Mouse (Mus musculus) activated CD4-positive, CD25-positive, alpha-beta regulatory T cell, adult 9 weeks (primary cell): ENCODE measurements around the gene Stat5a. TPM values are rescaled to one million over a fixed set of nuclear protein-coding genes. Genes with fewer than 3 reads are reported as not detected.

Source experiments
- polyA plus RNA-seq: library from polyadenylated mRNA; unstranded; fragments of 100-300 nt; shearing (Covaris generic); gene quantifications from one replicate; pipeline ENCODE4 v1.2.1, GENCODE M21; 2017

The Stat5a gene
- 102 TPM for polyA plus RNA-seq

DNA sequence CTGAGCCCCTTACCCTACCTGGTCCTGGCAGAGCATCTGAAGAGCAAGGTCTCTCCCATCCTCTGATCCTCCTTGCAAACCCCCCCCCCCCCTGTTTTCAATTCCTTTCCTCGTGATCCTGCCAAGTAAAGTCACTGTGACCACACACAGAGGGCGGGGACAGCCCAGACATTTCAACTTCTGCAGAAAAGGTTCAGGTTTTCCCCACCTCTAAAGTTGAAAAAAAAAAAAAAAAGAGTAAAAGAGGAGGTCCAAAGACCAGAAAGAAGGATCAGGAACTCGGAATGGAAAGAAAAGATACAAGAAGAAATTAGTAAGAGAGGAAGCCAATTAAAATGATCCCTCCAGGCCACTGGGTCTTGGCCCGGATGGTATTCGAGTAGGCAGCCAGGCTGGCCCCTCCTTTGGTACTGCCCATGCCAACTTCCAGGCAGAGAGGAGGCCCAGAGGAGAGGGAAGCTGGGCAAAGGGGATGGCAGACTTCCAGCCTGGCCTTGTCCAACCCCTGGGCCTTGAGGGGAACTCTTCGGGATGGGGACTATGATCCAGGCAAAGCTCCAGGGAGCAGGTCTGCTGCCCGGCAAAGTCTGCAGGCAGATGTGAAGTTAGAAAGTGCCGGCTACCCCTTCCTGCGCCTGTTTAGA is at the start of gene Stat5a:
Stat5a (plus strand) TSS at position 417 of the 644 bp plus-strand sequence.

DNA sequence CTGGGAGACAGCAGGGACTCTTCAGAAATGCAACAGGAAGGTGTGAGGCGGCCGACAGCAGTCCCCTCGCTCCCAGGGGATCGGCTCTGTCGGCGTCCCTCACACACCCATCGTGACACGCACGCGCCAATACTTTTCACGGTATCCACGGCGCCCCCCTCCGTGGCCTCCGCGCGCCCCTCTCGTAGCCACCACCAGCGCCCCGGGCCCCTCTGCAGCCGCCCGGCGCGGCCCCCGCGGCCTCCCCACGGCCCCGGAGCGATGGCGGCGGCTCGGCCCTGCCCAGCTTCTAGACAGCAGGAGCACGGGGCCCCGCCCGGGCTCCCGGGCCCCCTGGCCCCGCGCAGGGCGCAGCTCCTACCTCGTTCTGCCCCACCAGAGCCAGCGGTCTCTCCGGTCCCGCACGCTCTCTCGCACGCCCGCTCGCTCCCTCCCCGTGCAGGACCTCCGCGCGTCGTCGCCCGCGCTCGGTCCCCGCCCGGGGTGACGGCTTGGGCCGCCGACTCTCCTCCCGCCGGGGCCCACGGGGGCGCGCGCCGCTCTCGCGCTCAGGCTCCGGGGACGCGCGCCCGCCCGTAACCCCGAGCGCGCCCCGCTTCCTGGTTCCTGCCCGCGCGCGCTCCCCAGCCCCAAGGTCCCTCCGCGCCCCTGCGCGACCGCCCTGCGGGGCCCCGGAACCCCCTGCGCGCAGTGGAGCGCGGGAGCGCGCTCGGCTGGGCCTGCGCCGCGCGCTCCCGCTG is 8.9 kb upstream of the Stat5a start, which contains the start of gene Stat5b:
Stat5b (minus strand) TSS at position 687 of the 740 bp plus-strand sequence.

Other genes with a start within 250 kb of the Stat5a start
- 29.4 TPM for gene Nkiras2, start 240.1 kb upstream of the Stat5a start, polyA plus RNA-seq
- gene Dnajc7, start 239.2 kb upstream of the Stat5a start, polyA plus RNA-seq: 683 TPM
- 0.20 TPM for gene Zfp385c, start 166.9 kb upstream of the Stat5a start, polyA plus RNA-seq
- gene Dhx58, start 155.1 kb upstream of the Stat5a start, polyA plus RNA-seq: 32.3 TPM
- 43.7 TPM for gene Kat2a, start 146.9 kb upstream of the Stat5a start, polyA plus RNA-seq
- gene Hspb9, start 145.5 kb upstream of the Stat5a start, polyA plus RNA-seq: 0.88 TPM
- 58.6 TPM for gene Rab5c, start 121.1 kb upstream of the Stat5a start, polyA plus RNA-seq
- 0.20 TPM for gene Kcnh4, start 99.4 kb upstream of the Stat5a start, polyA plus RNA-seq
- gene Hcrt, start 96.4 kb upstream of the Stat5a start, polyA plus RNA-seq: not detected
- 5.0 TPM for gene Ghdc, start 88.4 kb upstream of the Stat5a start, polyA plus RNA-seq
- gene Stat5b, start 8.6 kb upstream of the Stat5a start, polyA plus RNA-seq: 173 TPM
- 307 TPM for gene Stat3, start 80.2 kb downstream of the Stat5a start, polyA plus RNA-seq
- gene Cavin1, start 111.5 kb downstream of the Stat5a start, polyA plus RNA-seq: 0.38 TPM
- gene Atp6v0a1, start 150.1 kb downstream of the Stat5a start, polyA plus RNA-seq: 10.3 TPM
- gene Naglu, start 210.7 kb downstream of the Stat5a start, polyA plus RNA-seq: 6.7 TPM
- gene Hsd17b1, start 219.1 kb downstream of the Stat5a start, polyA plus RNA-seq: 0.42 TPM
- 35.2 TPM for gene Coasy, start 223.2 kb downstream of the Stat5a start, polyA plus RNA-seq
- 126 TPM for gene Mlx, start 227.9 kb downstream of the Stat5a start, polyA plus RNA-seq
- gene Psmc3ip, start 236.1 kb downstream of the Stat5a start, polyA plus RNA-seq: 8.4 TPM